Mouse (Mus musculus): Measurements from ENCODE around the gene Galr3. TPM values are rescaled to one million over a fixed set of nuclear protein-coding genes. Genes with fewer than 3 reads are reported as not detected.
"Not testable (repeated sequence)": the region's sequence is repeated elsewhere in the genome, so short reads cannot be mapped to it uniquely, and the experiment has no call there.

The Galr3 gene
- polyA plus RNA-seq, 1 experiment from 2014 or later, result not detected

GRCm38 (mm10) chr15:79006638-79007037 is 35.0 kb upstream of the Galr3 start:
- H3K9ac ChIP-seq (replicated peaks), result no peak overlapping the region
- H3K27me3 ChIP-seq, result no peaks in the 10 kb centered on the region
- H3K4me1 ChIP-seq (replicated peaks), result 0 out of 2 replicates have a peak, but pooled peaks cover 3% of the 10 kb centered on the region
- no peak overlapping the region for H3K4me2 ChIP-seq
- no peak for ATAC-seq (ENCODE audit: insufficient number of reproducible peaks, insufficient read depth, low FRiP score, low TSS enrichment, low read depth)
- WGBS, result 73% methylated on average over 3 of the region's 3 CpGs
- peaks cover 57% of the 10 kb centered on the region for H3K36me3 ChIP-seq
- H3K4me3 ChIP-seq (replicated peaks), result no peak overlapping the region
- H3K9me3 ChIP-seq, result no peaks in the 10 kb centered on the region
- H3K27ac ChIP-seq, result no peak overlapping the region

DNA sequence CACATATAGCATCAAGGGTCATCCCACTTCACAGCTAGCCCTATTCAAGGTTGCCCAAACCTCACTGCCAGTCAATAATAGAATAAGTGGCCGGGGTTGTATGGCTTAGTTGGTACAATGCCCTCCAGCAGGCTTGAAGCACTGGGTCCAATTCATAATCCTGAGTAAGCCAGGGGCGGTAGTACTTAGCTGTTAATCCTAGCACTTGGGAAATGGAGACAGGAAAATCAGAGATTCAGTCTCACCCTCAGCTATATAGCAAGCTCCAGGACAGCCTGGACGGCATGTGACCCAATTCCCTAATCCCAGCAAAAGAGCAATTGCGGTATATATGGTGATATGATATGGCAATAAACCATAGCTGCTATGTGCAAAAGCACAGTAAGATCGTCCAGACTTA is 34.6 kb upstream of the Galr3 start:
- no peaks in the 10 kb centered on the region for H3K9me3 ChIP-seq
- ATAC-seq (ENCODE audit: insufficient number of reproducible peaks, insufficient read depth, low FRiP score, low TSS enrichment, low read depth), result no peak
- peaks cover 53% of the 10 kb centered on the region for H3K36me3 ChIP-seq
- WGBS, result 88% methylated on average over 5 of the region's 5 CpGs
- no peak overlapping the region for H3K4me3 ChIP-seq (replicated peaks)
- no peaks in the 10 kb centered on the region for H3K27me3 ChIP-seq
- 0 out of 2 replicates have a peak, but pooled peaks cover 3% of the 10 kb centered on the region for H3K4me1 ChIP-seq (replicated peaks)
- no peak overlapping the region for H3K9ac ChIP-seq (replicated peaks)
- H3K4me2 ChIP-seq, result no peak overlapping the region
- H3K27ac ChIP-seq, result no peak overlapping the region

DNA sequence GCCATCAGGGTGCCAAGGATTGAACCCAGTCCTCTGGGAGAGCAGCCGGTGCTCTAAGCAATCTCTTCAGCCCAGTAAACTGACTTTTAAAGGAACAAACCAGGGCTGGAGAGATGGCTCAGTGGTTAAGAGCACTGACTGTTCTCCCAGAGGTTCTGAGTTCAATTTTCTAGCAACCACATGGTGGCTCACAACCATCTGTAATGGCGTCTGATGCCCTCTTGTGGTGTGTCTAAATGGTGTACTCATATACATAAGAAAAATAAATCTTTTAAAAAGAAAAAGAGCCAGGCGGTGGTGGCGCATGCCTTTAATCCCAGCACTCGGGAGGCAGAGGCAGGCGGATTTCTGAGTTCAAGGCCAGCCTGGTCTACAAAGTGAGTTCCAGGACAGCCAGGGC is 33.8 kb upstream of the Galr3 start:
- not testable (repeated sequence) for H3K4me1 ChIP-seq (replicated peaks); H3K9me3 ChIP-seq; H3K4me3 ChIP-seq (replicated peaks); H3K4me2 ChIP-seq; H3K27me3 ChIP-seq; H3K27ac ChIP-seq; H3K9ac ChIP-seq (replicated peaks); ATAC-seq (ENCODE audit: insufficient number of reproducible peaks, insufficient read depth, low FRiP score, low TSS enrichment, low read depth)
- peaks cover 45% of the 10 kb centered on the region for H3K36me3 ChIP-seq
- WGBS, result 87% methylated on average over 6 of the region's 6 CpGs

DNA sequence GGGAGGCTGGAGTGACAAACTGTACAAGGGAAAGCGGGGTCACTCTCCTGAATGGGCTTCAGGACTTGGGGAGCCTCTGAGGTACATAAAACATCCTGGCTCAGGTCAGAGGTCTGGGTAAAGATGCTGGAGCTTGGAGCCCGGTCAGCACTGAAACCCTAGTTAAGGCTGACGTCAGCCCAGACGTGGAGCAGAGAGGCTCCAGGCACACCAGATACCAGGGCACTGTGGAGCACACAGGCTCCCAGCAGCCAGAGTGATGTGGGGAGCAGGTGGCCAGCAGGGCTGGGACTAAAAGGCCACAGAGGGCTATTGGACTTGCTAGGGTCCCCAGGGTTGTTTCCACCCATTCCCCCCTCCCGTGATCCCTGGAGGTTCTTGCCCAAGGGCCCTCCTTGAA is 32.0 kb upstream of the Galr3 start:
- Histone ChIP-seq H3K9ac (replicated peaks) (no peak overlapping the region), H3K27me3 (no peaks in the 10 kb centered on the region), H3K36me3 (peaks cover 26% of the 10 kb centered on the region), H3K4me3 (replicated peaks) (no peak overlapping the region), H3K4me1 (replicated peaks) (0 out of 2 replicates have a peak, but pooled peaks cover 3% of the 10 kb centered on the region), H3K27ac (no peak overlapping the region), H3K4me2 (no peak overlapping the region), H3K9me3 (no peaks in the 10 kb centered on the region)
- ATAC-seq (ENCODE audit: insufficient number of reproducible peaks, insufficient read depth, low FRiP score, low TSS enrichment, low read depth), result no peak
- 75% methylated on average over 5 of the region's 5 CpGs for WGBS

GRCm38 (mm10) chr15:79011550-79011949 is 30.1 kb upstream of the Galr3 start:
- no peaks in the 10 kb centered on the region for H3K27me3 ChIP-seq
- H3K27ac ChIP-seq, result no peak overlapping the region
- H3K9ac ChIP-seq (replicated peaks), result no peak overlapping the region
- H3K9me3 ChIP-seq, result no peaks in the 10 kb centered on the region
- 0 out of 2 replicates have a peak, but pooled peaks cover 3% of the 10 kb centered on the region for H3K4me1 ChIP-seq (replicated peaks)
- ATAC-seq (ENCODE audit: insufficient number of reproducible peaks, insufficient read depth, low FRiP score, low TSS enrichment, low read depth), result no peak
- H3K4me3 ChIP-seq (replicated peaks), result no peak overlapping the region
- WGBS, result 52% methylated on average over 10 of the region's 10 CpGs
- peaks cover 8% of the 10 kb centered on the region for H3K36me3 ChIP-seq
- no peak overlapping the region for H3K4me2 ChIP-seq

DNA sequence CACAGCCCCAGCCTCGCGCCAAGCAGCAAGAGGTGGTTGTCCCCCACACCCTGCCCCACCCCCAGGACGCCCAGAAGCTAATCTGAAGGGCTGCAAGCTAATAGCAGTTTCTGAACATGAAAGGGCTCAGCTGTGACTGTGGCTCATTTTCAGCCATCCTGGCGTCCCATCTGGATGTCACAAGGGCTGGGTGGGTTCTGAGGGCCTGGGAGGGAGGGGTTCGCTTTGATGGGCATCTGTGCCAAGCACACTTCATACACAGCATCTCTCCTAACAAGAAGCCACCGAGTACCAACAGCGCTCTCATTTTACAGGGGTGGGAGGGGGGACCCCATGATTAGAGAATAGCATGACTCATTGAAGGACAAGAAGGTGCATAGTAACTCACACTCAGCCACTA is 28.3 kb upstream of the Galr3 start:
- no peak overlapping the region for H3K4me2 ChIP-seq

DNA sequence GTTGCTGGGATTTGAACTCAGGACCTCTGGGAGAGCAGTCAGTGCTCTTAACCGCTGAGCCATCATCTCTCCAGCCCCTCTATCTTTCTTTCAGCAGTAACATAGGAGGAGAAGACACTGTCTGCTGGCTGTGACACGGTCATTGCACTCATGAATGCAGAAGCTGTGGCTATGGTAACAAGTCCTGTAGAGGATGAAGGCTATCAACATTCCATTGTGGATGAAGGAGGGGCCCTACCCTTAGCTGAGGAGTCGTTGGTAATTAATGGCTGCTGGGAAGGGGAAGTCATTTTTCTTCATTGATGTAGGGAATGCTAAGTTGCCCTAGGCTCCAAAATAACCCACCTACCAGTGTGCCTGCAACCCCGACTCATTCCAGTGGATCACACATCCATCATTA is 23.5 kb upstream of the Galr3 start:
- H3K9me3 ChIP-seq, result no peaks in the 10 kb centered on the region
- H3K4me3 ChIP-seq (replicated peaks), result no peak overlapping the region
- no peak overlapping the region for H3K4me2 ChIP-seq
- no peak for ATAC-seq (ENCODE audit: insufficient number of reproducible peaks, insufficient read depth, low FRiP score, low TSS enrichment, low read depth)
- no peak overlapping the region for H3K27ac ChIP-seq
- no peaks in the 10 kb centered on the region for H3K27me3 ChIP-seq
- H3K36me3 ChIP-seq, result no peaks in the 10 kb centered on the region
- H3K4me1 ChIP-seq (replicated peaks), result peaks cover 7% of the 10 kb centered on the region; the same call in 1 of the 2 replicates
- WGBS, result 31% methylated on average over 4 of the region's 4 CpGs
- no peak overlapping the region for H3K9ac ChIP-seq (replicated peaks)

More for the DNA sequence above, 28.3 kb upstream of the Galr3 start:
- 0 out of 2 replicates have a peak, but pooled peaks cover 2% of the 10 kb centered on the region for H3K4me1 ChIP-seq (replicated peaks)
- H3K4me3 ChIP-seq (replicated peaks), result no peak overlapping the region
- H3K27ac ChIP-seq, result no peak overlapping the region
- WGBS, result 56% methylated on average over 7 of the region's 7 CpGs
- no peaks in the 10 kb centered on the region for H3K27me3 ChIP-seq
- no peak overlapping the region for H3K9ac ChIP-seq (replicated peaks)
- no peaks in the 10 kb centered on the region for H3K36me3 ChIP-seq
- no peaks in the 10 kb centered on the region for H3K9me3 ChIP-seq
- no peak for ATAC-seq (ENCODE audit: insufficient number of reproducible peaks, insufficient read depth, low FRiP score, low TSS enrichment, low read depth)

DNA sequence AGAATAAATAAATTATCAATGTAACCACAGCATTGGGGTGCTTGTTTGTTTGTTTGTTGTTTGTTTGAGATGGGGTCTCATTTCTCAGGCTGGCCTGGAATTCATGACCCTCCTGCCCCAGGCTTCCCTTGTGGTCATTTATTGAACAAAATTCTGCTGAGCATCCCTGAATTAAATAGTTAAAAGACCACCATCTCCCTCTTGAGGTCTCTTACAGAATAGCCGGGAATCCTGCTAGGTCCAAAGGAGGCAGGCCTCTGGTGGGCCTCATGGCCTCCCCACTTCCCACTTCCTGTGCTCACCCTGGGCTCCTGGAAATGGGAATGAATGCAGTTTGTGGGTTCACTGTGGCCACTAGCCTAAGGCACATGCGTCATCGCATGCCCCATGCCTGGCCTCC is 22.8 kb upstream of the Galr3 start:
- 57% methylated on average over 3 of the region's 3 CpGs for WGBS
- no peak for ATAC-seq (ENCODE audit: insufficient number of reproducible peaks, insufficient read depth, low FRiP score, low TSS enrichment, low read depth)
- no peak overlapping the region for H3K9ac ChIP-seq (replicated peaks)
- H3K9me3 ChIP-seq, result no peaks in the 10 kb centered on the region
- H3K27ac ChIP-seq, result no peak overlapping the region
- H3K27me3 ChIP-seq, result no peaks in the 10 kb centered on the region; the same call in 1 of the 2 replicates
- H3K4me3 ChIP-seq (replicated peaks), result no peak overlapping the region
- H3K36me3 ChIP-seq, result no peaks in the 10 kb centered on the region
- peaks cover 7% of the 10 kb centered on the region; the same call in 1 of the 2 replicates for H3K4me1 ChIP-seq (replicated peaks)
- no peak overlapping the region for H3K4me2 ChIP-seq

DNA sequence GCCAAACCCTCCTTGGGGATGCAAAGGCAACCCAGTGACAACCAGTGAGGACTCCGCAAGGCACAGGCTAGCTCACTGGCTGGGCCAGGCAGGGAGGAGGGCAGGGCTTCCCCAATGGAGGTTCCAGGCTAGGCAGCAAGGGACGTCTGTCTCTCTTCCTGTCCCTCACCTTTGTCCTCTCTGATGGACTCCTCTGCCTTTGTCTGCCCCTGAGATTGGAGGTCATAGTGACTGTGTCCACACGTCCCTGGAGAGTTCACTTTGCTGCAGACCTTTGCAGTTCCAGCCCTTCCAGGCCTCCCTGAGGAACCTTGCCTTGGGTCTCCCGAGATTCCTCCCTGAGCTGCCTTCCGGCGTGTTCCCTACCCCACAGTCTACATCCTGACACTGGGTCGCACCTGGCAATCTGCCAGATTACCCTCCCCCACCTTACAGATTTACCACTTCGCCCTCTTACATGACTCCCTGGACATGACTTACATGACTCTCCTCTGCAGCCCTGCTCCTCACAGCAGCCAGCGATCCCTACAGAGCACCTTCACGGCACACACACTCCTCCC is 18.9 kb upstream of the Galr3 start:
- H3K9ac ChIP-seq (replicated peaks), result no peak overlapping the region
- no peaks in the 10 kb centered on the region for H3K9me3 ChIP-seq
- peaks cover 31% of the 10 kb centered on the region for H3K4me1 ChIP-seq (replicated peaks)
- no peaks in the 10 kb centered on the region; the same call in 1 of the 2 replicates for H3K27me3 ChIP-seq
- H3K36me3 ChIP-seq, result no peaks in the 10 kb centered on the region
- no peak overlapping the region for H3K27ac ChIP-seq
- H3K4me3 ChIP-seq (replicated peaks), result no peak overlapping the region
- 63% methylated on average over 10 of the region's 10 CpGs for WGBS
- no peak overlapping the region for H3K4me2 ChIP-seq
- no peak for ATAC-seq (ENCODE audit: insufficient number of reproducible peaks, insufficient read depth, low FRiP score, low TSS enrichment, low read depth)

DNA sequence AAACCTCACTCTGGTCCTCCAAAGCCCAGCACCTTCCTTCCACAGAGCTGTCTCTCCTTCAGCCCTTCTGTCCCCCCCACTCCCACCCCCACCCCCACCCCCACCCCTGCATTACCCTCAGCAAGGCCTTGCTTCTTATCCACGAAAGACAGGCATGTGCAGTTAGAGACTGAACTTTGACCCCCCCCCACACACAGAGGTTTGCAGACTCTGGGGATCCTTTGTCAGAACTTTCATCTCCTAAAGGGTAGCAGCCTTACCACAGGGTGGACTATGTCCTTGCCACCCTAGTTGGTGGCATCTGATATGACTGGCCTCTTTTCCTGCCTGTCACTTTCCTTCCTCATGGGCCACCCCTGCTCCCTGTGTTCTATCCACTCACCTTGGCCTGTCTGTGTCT is 18.3 kb upstream of the Galr3 start:
- ATAC-seq (ENCODE audit: insufficient number of reproducible peaks, insufficient read depth, low FRiP score, low TSS enrichment, low read depth), result no peak
- no peak overlapping the region for H3K9ac ChIP-seq (replicated peaks)
- H3K9me3 ChIP-seq, result no peaks in the 10 kb centered on the region
- H3K27ac ChIP-seq, result no peak overlapping the region
- H3K4me2 ChIP-seq, result no peak overlapping the region
- 69% methylated on average over 1 of the region's 1 CpGs for WGBS
- H3K4me3 ChIP-seq (replicated peaks), result no peak overlapping the region
- H3K36me3 ChIP-seq, result no peaks in the 10 kb centered on the region
- H3K4me1 ChIP-seq (replicated peaks), result peaks cover 31% of the 10 kb centered on the region
- no peaks in the 10 kb centered on the region; the same call in 1 of the 2 replicates for H3K27me3 ChIP-seq

DNA sequence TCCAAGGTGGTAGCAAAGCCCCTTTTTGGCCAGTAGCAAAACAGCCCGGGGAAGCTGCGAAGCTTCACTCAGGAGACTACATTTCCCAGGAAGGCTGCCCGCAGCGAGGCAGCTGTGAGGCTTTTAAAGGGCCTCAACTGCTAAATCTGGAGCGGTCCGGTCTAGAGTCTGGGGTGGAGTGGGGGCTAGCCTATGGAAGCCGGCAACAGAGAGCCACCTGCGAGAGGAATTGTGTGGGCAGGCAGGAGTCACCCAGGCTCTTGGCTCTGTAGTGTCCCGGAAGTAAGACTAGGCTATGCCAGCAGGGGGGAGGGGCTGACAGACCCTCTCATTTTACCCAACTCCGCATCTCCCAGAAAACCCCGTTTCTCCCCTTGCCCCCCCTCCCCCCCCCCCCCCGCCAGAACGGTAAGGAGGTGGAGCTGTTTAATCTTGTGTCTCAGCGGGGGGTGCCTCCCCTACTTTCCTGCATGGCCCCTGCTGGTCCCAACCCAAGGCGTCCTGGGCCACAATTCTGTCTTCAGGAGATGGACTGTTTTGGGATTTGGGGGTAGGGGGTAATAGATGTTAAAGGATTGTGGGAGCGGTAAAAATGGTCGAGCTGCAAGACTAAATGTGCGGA is 15.9 kb upstream of the Galr3 start:
- Histone ChIP-seq H3K4me3 (replicated peaks) (peak overlapping the region; percentile 17; the same call in 1 of the 2 replicates), H3K27me3 (no peaks in the 10 kb centered on the region; the same call in 1 of the 2 replicates), H3K27ac (no peak overlapping the region), H3K4me1 (replicated peaks) (peaks cover 36% of the 10 kb centered on the region), H3K4me2 (peak overlapping the region; percentile 47), H3K9me3 (no peaks in the 10 kb centered on the region), H3K36me3 (no peaks in the 10 kb centered on the region), H3K9ac (replicated peaks) (peak overlapping the region; percentile 42; the same call in 1 of the 2 replicates)
- ATAC-seq (ENCODE audit: insufficient number of reproducible peaks, insufficient read depth, low FRiP score, low TSS enrichment, low read depth), result no peak
- WGBS, result 11% methylated on average over 14 of the region's 18 CpGs

All from limb, embryonic 12.5 days (tissue).